In the genomic region with DNA sequence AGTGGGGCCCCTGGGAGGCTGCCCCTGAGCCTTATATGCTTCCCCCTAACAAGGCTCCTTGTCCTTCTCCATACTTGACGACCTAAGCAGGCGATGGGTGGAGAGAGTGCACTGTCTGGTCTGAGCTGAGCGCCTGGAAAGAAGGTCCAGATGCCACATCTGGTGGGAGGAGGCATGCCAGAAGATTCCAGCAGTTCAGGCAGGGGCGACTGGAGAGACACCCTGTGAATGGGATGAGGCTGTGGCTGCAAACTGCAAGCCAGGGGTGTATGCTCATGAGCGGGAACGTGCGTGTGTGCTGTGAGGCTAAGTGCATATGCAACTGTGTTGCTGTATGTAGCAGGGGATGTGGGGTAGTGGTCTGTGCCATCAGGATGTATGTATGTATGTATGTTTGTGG, we compare ENCODE assay signal across 15 mouse cellular contexts. TPM values are rescaled to one million over a fixed set of nuclear protein-coding genes. Genes with fewer than 3 reads are reported as not detected.
DNase-seq lines count a peak whose midpoint lies in the region; ATAC-seq and TF ChIP-seq lines count a peak whose summit lies in the region.
"Had no signal": no experiment of that assay in that cellular context is flagged by ENCODE, and none has a peak within 500 bp of the region (broad histone marks: within the 10 kb centered on the region; RNA-seq: fewer than 3 reads in every experiment).

No protein-coding gene starts in this region.

- ATAC-seq in liver, embryonic 13.5 days (ENCODE audit: low read depth), result no peak
- no peak for ATAC-seq in embryonic facial prominence, embryonic 12.5 days (ENCODE audit: insufficient number of reproducible peaks, insufficient read depth, low FRiP score, low TSS enrichment)
- no peak for ATAC-seq in limb, embryonic 12.5 days (ENCODE audit: insufficient number of reproducible peaks, insufficient read depth, low FRiP score, low TSS enrichment, low read depth)
- no peak for ATAC-seq in megakaryocyte progenitor cell, adult 5-6 weeks (replicated peaks; ENCODE audit: poor library complexity)
- no peak for ATAC-seq in midbrain, embryonic 13.5 days

- TF ChIP-seq POLR2A in heart, adult 2 months (IDR thresholded peaks at IDR 0.05; ENCODE audit: insufficient read depth, low read depth, low read length), result no peak

- no peak for TF ChIP-seq CTCF in heart, adult 2 months (IDR thresholded peaks at IDR 0.05)

- H3K4me3 ChIP-seq in heart, adult 2 months, result no peak overlapping the region
- no peak overlapping the region for H3K4me3 ChIP-seq in liver, embryonic 13.5 days (replicated peaks)
- H3K4me3 ChIP-seq in embryonic facial prominence, embryonic 12.5 days, result no peak overlapping the region
- H3K4me3 ChIP-seq in limb, embryonic 12.5 days (replicated peaks), result no peak overlapping the region
- H3K4me3 ChIP-seq in midbrain, embryonic 13.5 days (replicated peaks), result no peak overlapping the region

- TF ChIP-seq EP300 in heart, adult 2 months (IDR thresholded peaks at IDR 0.05; ENCODE audit: insufficient read depth, low read depth, low read length), result no peak

- intact Hi-C loops in heart, adult 2 months (cut with DNase I), result loop anchor here (2.0 kb wide), 2 partner anchors 25 to 57 kb away; no protein-coding TSS in a partner anchor

- H3K27me3 ChIP-seq in heart, adult 2 months (ENCODE audit: control insufficient read depth, insufficient read depth, low read length), result no peaks in the 10 kb centered on the region
- H3K27me3 ChIP-seq in liver, embryonic 13.5 days, result peaks cover 59% of the 10 kb centered on the region
- peaks cover 26% of the 10 kb centered on the region for H3K27me3 ChIP-seq in embryonic facial prominence, embryonic 12.5 days
- peaks cover 40% of the 10 kb centered on the region for H3K27me3 ChIP-seq in limb, embryonic 12.5 days
- peaks cover 68% of the 10 kb centered on the region for H3K27me3 ChIP-seq in midbrain, embryonic 13.5 days
- H3K27me3 ChIP-seq: Patski had no signal

- H3K9ac ChIP-seq in heart, adult 2 months (ENCODE audit: low read depth, low read length), result no peak overlapping the region
- H3K9ac ChIP-seq in liver, embryonic 13.5 days, result no peak overlapping the region
- no peak overlapping the region for H3K9ac ChIP-seq in embryonic facial prominence, embryonic 12.5 days
- 0 out of 2 replicates have a peak overlapping the region, but pooled peaks have one; percentile 42 for H3K9ac ChIP-seq in limb, embryonic 12.5 days (replicated peaks)
- no peak overlapping the region for H3K9ac ChIP-seq in midbrain, embryonic 13.5 days (replicated peaks)

- H3K36me3 ChIP-seq in heart, adult 2 months (ENCODE audit: control insufficient read depth, insufficient read depth, low read length), result no peaks in the 10 kb centered on the region
- no peaks in the 10 kb centered on the region for H3K36me3 ChIP-seq in liver, embryonic 13.5 days
- no peaks in the 10 kb centered on the region for H3K36me3 ChIP-seq in embryonic facial prominence, embryonic 12.5 days
- no peaks in the 10 kb centered on the region for H3K36me3 ChIP-seq in limb, embryonic 12.5 days
- H3K36me3 ChIP-seq in midbrain, embryonic 13.5 days, result peaks cover 4% of the 10 kb centered on the region

- peaks cover 24% of the 10 kb centered on the region for H3K4me1 ChIP-seq in heart, adult 2 months (ENCODE audit: control insufficient read depth, insufficient read depth, low read length)
- H3K4me1 ChIP-seq in liver, embryonic 13.5 days (replicated peaks), result peaks cover 23% of the 10 kb centered on the region
- H3K4me1 ChIP-seq in embryonic facial prominence, embryonic 12.5 days, result peaks cover 36% of the 10 kb centered on the region
- H3K4me1 ChIP-seq in limb, embryonic 12.5 days (replicated peaks), result peaks cover 41% of the 10 kb centered on the region
- H3K4me1 ChIP-seq in midbrain, embryonic 13.5 days (replicated peaks), result peaks cover 21% of the 10 kb centered on the region

- H3K4me2 ChIP-seq in liver, embryonic 13.5 days, result no peak overlapping the region
- no peak overlapping the region for H3K4me2 ChIP-seq in embryonic facial prominence, embryonic 12.5 days (replicated peaks)
- H3K4me2 ChIP-seq in limb, embryonic 12.5 days, result 0 out of 2 replicates have a peak overlapping the region, but pooled peaks have one; percentile 3
- H3K4me2 ChIP-seq in midbrain, embryonic 13.5 days (replicated peaks), result no peak overlapping the region

- peak overlapping the region; percentile 68 for H3K27ac ChIP-seq in heart, adult 2 months
- H3K27ac ChIP-seq in liver, embryonic 13.5 days, result 0 out of 2 replicates have a peak overlapping the region, but pooled peaks have one; percentile 19
- H3K27ac ChIP-seq in embryonic facial prominence, embryonic 12.5 days, result peak overlapping the region; percentile 61
- no peak overlapping the region for H3K27ac ChIP-seq in limb, embryonic 12.5 days
- no peak overlapping the region for H3K27ac ChIP-seq in midbrain, embryonic 13.5 days

- no peaks in the 10 kb centered on the region for H3K79me2 ChIP-seq in heart, adult 2 months (replicated peaks; ENCODE audit: control insufficient read depth, insufficient read depth, low read length)

- H3K9me3 ChIP-seq in liver, embryonic 13.5 days (replicated peaks), result no peaks in the 10 kb centered on the region
- no peaks in the 10 kb centered on the region for H3K9me3 ChIP-seq in embryonic facial prominence, embryonic 12.5 days
- H3K9me3 ChIP-seq in limb, embryonic 12.5 days, result no peaks in the 10 kb centered on the region
- no peaks in the 10 kb centered on the region for H3K9me3 ChIP-seq in midbrain, embryonic 13.5 days

- peak in 1 of 2 experiments; percentile 36 for DNase-seq in heart, adult 2 months
- no peak for DNase-seq in heart, adult 18-20 months
- DNase-seq in liver, embryonic 13.5 days, result no peak
- no peak for DNase-seq in liver
- DNase-seq: cerebellum, adult 8-10 months; thymus, postnatal 25 days had no signal

- 55% methylated on average over 7 of the region's 7 CpGs for WGBS in heart, adult 2 months
- WGBS in liver, embryonic 13.5 days (ENCODE audit: insufficient replicate concordance), result 68% methylated on average over 7 of the region's 7 CpGs
- WGBS in embryonic facial prominence, embryonic 12.5 days, result 51% methylated on average over 7 of the region's 7 CpGs
- WGBS in limb, embryonic 12.5 days, result 50% methylated on average over 7 of the region's 7 CpGs
- 69% methylated on average over 7 of the region's 7 CpGs for WGBS in midbrain, embryonic 13.5 days

RNA-seq across cellular contexts. Expression of a gene that starts 2.0 kb away (rescaled TPM):
- 10 to 100 TPM in 1 of 2 experiments, 1 to 10 TPM in 1; 8.6 to 11.9 TPM for total RNA-seq in heart, adult 2 months (2021)
- 18.0 and 24.0 TPM in 2 replicates for polyA plus RNA-seq in heart, adult 2 months (2012; rRNA removed)
- total RNA-seq in heart, adult 18-20 months (2021), result 10 to 100 TPM in 1 of 2 experiments, 1 to 10 TPM in 1; 8.0 to 10.2 TPM
- polyA plus RNA-seq in liver, embryonic 13.5 days (2015; fragmentation: Nextera tagmentation; extraction: Ambion mirVana), result 0.81 and 0.82 TPM in 2 replicates
- polyA plus RNA-seq in embryonic facial prominence, embryonic 12.5 days (2016; fragmentation: Nextera tagmentation; extraction: Ambion mirVana), result 9.7 and 10.6 TPM in 2 replicates
- 6.4 and 7.2 TPM in 2 replicates for polyA plus RNA-seq in limb, embryonic 12.5 days (2016; fragmentation: Nextera tagmentation; extraction: Ambion mirVana)
- 0.12 and 0.76 TPM in 2 replicates for total RNA-seq in megakaryocyte progenitor cell, adult 5-6 weeks (2015)
- total RNA-seq in megakaryocyte progenitor cell, adult 5-6 weeks (2017), result not detected in 2 replicates
- polyA plus RNA-seq in midbrain, embryonic 13.5 days (2015; fragmentation: Nextera tagmentation; extraction: Ambion mirVana), result 6.0 and 8.1 TPM in 2 replicates
- total RNA-seq: hematopoietic stem cell, adult 5-6 weeks had no signal

RNA-seq across cellular contexts. Expression of a gene that starts 19.5 kb away (rescaled TPM):
- total RNA-seq in heart, adult 2 months (2021), result not detected
- not detected in 2 replicates for polyA plus RNA-seq in heart, adult 2 months (2012; rRNA removed)
- not detected for total RNA-seq in heart, adult 18-20 months (2021)
- polyA plus RNA-seq in liver, embryonic 13.5 days (2015; fragmentation: Nextera tagmentation; extraction: Ambion mirVana), result not detected in 2 replicates
- 0.09 TPM in 1 of 2 replicates, not detected in the other for polyA plus RNA-seq in embryonic facial prominence, embryonic 12.5 days (2016; fragmentation: Nextera tagmentation; extraction: Ambion mirVana)
- not detected in 2 replicates for polyA plus RNA-seq in limb, embryonic 12.5 days (2016; fragmentation: Nextera tagmentation; extraction: Ambion mirVana)
- total RNA-seq in megakaryocyte progenitor cell, adult 5-6 weeks (2015), result not detected in 2 replicates
- total RNA-seq in megakaryocyte progenitor cell, adult 5-6 weeks (2017), result not detected in 2 replicates
- 1.4 and 2.5 TPM in 2 replicates for polyA plus RNA-seq in midbrain, embryonic 13.5 days (2015; fragmentation: Nextera tagmentation; extraction: Ambion mirVana)
- total RNA-seq: adrenal gland, postnatal 36 days; hematopoietic stem cell, adult 5-6 weeks; left cerebral cortex, postnatal 10 days had no signal
- polyA plus RNA-seq: small intestine, adult 2 months had no signal

RNA-seq across cellular contexts. Expression of a gene that starts 25.0 kb away (rescaled TPM):
- total RNA-seq in heart, adult 2 months (2021), result 10 to 100 TPM; 26.4 to 28.2 TPM
- 17.7 and 27.2 TPM in 2 replicates for polyA plus RNA-seq in heart, adult 2 months (2012; rRNA removed)
- total RNA-seq in heart, adult 18-20 months (2021), result 10 to 100 TPM; 25.7 to 32.2 TPM
- 7.9 and 8.6 TPM in 2 replicates for polyA plus RNA-seq in liver, embryonic 13.5 days (2015; fragmentation: Nextera tagmentation; extraction: Ambion mirVana)
- 30.3 and 33.4 TPM in 2 replicates for polyA plus RNA-seq in embryonic facial prominence, embryonic 12.5 days (2016; fragmentation: Nextera tagmentation; extraction: Ambion mirVana)
- 29.3 and 33.2 TPM in 2 replicates for polyA plus RNA-seq in limb, embryonic 12.5 days (2016; fragmentation: Nextera tagmentation; extraction: Ambion mirVana)
- total RNA-seq in megakaryocyte progenitor cell, adult 5-6 weeks (2015), result 7.9 and 12.1 TPM in 2 replicates
- total RNA-seq in megakaryocyte progenitor cell, adult 5-6 weeks (2017), result 11.5 and 14.8 TPM in 2 replicates
- 18.1 and 19.0 TPM in 2 replicates for polyA plus RNA-seq in midbrain, embryonic 13.5 days (2015; fragmentation: Nextera tagmentation; extraction: Ambion mirVana)

RNA-seq across cellular contexts. Expression of a gene that starts 46.8 kb away (rescaled TPM):
- total RNA-seq in heart, adult 2 months (2021), result 10 to 100 TPM; 34.5 to 47.7 TPM
- polyA plus RNA-seq in heart, adult 2 months (2012; rRNA removed), result 155 and 167 TPM in 2 replicates
- total RNA-seq in heart, adult 18-20 months (2021), result 10 to 100 TPM; 38.8 to 46.0 TPM
- 0.27 and 0.31 TPM in 2 replicates for polyA plus RNA-seq in liver, embryonic 13.5 days (2015; fragmentation: Nextera tagmentation; extraction: Ambion mirVana)
- polyA plus RNA-seq in embryonic facial prominence, embryonic 12.5 days (2016; fragmentation: Nextera tagmentation; extraction: Ambion mirVana), result 1.0 and 2.3 TPM in 2 replicates
- 0.47 and 0.68 TPM in 2 replicates for polyA plus RNA-seq in limb, embryonic 12.5 days (2016; fragmentation: Nextera tagmentation; extraction: Ambion mirVana)
- 0.12 TPM in 1 of 2 replicates, not detected in the other for total RNA-seq in megakaryocyte progenitor cell, adult 5-6 weeks (2015)
- not detected in 2 replicates for total RNA-seq in megakaryocyte progenitor cell, adult 5-6 weeks (2017)
- polyA plus RNA-seq in midbrain, embryonic 13.5 days (2015; fragmentation: Nextera tagmentation; extraction: Ambion mirVana), result 4.7 TPM in 2 replicates

RNA-seq across cellular contexts. Expression of a gene that starts 53.5 kb away (rescaled TPM):
- total RNA-seq in heart, adult 2 months (2021), result 100 to 1,000 TPM; 242 to 276 TPM
- polyA plus RNA-seq in heart, adult 2 months (2012; rRNA removed), result 40.9 and 76.8 TPM in 2 replicates
- total RNA-seq in heart, adult 18-20 months (2021), result 100 to 1,000 TPM; 275 to 290 TPM
- polyA plus RNA-seq in liver, embryonic 13.5 days (2015; fragmentation: Nextera tagmentation; extraction: Ambion mirVana), result 353 and 381 TPM in 2 replicates
- 395 and 396 TPM in 2 replicates for polyA plus RNA-seq in embryonic facial prominence, embryonic 12.5 days (2016; fragmentation: Nextera tagmentation; extraction: Ambion mirVana)
- polyA plus RNA-seq in limb, embryonic 12.5 days (2016; fragmentation: Nextera tagmentation; extraction: Ambion mirVana), result 405 and 448 TPM in 2 replicates
- total RNA-seq in megakaryocyte progenitor cell, adult 5-6 weeks (2015), result 1,636 and 1,708 TPM in 2 replicates
- 3,182 and 3,570 TPM in 2 replicates for total RNA-seq in megakaryocyte progenitor cell, adult 5-6 weeks (2017)
- 213 and 217 TPM in 2 replicates for polyA plus RNA-seq in midbrain, embryonic 13.5 days (2015; fragmentation: Nextera tagmentation; extraction: Ambion mirVana)

Comparison
In these comparisons a context has a peak if more than half of its experiments do, and no peak if none do; other contexts are left out.
1. H3K27ac ChIP-seq: peak in heart, adult 2 months (single experiment), liver, embryonic 13.5 days (single experiment) and embryonic facial prominence, embryonic 12.5 days (single experiment); none in limb, embryonic 12.5 days (single experiment) and midbrain, embryonic 13.5 days (single experiment).